Mouse (Mus musculus) ovary, postnatal 14 days (tissue): Measurements from ENCODE around the gene Dph3.

Experiments
- DNase-seq: peaks from one replicate; pipeline ENCODE4 v3.0.0; 2022; ENCODE audit warnings: low spot score

The Dph3 gene

DNA sequence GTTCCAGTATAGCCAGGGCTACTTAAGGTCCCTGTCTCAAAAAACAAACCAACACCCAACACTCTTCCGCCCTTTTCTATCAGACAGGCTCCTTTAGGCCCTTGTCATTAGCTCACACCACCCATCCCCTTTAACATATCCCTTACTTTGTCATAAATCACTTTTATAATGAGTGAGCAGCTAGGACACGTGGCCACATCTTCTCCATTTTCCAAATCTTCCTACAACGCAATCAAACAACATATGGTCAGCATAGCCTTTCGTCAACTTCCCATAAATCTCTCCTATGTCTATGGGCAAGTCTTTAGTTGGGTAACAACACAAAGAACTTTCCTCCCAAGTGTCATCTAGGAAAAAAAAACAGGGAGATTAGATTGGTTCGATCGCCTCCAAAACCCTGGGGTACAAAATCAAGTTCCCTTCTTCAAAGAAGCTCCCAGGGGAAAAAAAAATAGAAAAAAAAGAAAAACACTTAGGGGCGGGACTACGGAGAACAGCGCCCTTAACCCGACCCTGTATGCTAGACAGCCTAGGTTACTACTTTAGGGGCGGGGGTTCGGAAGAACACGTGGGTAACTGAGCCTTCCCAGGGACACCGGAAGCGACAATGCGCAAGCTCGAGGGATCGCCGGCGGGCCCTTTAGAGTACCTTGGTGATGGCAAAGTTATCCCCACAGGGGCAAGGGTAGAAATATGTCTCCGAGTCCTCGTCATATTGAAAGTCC, 606 bp downstream of the Dph3 start, which contains the start of gene Oxnad1:
TSS of gene Oxnad1 (plus strand) at position 614 of the 725 bp plus-strand sequence.
- no peak for DNase-seq

DNA sequence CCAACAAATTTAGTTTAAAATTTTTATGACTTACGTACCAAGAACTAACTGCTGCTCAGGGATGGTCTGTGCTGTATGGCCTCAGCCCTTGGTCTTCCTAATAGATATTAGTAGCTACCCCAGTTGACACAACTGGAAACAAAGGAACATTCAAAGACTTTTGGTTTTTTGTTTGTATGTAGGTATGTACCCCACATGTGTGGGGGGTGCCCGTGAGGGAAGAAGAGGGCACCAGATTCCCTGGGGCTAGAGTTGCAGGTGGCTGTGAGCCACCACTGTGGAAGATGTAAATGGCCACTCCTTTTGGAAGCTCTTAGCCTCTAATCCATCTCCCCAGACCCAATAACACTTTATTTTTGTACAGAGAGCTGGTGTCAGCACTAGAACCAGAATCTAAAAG, 2.1 kb downstream of the Dph3 start:
- no peak for DNase-seq

- no peak for DNase-seq
These were observed 2.6 kb downstream of the Dph3 start for GRCm38 (mm10) chr14:32082891-32083290.

DNA sequence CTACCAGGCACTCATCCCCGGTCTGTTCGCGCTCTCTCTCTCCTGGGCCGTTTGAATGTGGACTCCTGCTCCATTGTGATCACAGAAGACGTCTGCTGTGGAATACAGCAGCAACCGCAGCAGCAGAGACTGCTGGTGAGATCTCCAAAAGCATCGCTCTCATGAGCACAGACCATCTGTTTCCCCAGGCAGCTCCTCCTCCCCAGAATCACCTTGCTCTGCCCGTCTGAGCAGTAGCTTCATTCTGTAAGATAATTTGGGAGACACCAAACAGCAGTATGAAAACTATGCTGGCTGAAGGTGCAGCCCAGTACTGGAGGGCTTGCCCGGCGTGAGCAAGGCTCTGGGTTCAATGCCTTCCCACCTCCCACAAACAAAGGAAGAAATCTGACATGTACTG, 4.5 kb downstream of the Dph3 start:
- no peak for DNase-seq

GRCm38 (mm10) chr14:32076896-32077575, 8.5 kb downstream of the Dph3 start:
- peak; percentile 61 for DNase-seq

DNA sequence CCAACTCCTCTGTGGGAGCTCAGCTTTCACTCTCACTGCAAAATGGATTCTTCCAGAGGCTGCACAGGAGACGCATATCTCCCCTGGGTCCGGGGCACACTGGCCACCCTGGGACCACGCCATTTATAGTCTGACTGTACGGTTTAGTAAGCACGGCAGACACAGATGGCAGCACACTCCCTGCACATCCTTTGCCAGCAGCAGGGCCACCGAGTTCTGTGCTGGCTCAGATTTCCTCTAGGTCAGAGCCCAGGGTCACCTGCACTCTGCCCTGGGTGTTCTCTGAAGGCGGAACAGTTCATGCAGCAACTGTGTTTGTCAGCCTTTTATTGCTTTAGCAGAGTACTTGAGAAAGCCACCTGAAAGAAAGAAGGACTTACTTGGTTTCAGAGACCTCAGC, 11.6 kb downstream of the Dph3 start:
- no peak for DNase-seq

- DNase-seq: no peak
These were observed 12.3 kb downstream of the Dph3 start for GRCm38 (mm10) chr14:32073211-32073685.

GRCm38 (mm10) chr14:32072807-32073206, 12.7 kb downstream of the Dph3 start:
- no peak for DNase-seq

DNA sequence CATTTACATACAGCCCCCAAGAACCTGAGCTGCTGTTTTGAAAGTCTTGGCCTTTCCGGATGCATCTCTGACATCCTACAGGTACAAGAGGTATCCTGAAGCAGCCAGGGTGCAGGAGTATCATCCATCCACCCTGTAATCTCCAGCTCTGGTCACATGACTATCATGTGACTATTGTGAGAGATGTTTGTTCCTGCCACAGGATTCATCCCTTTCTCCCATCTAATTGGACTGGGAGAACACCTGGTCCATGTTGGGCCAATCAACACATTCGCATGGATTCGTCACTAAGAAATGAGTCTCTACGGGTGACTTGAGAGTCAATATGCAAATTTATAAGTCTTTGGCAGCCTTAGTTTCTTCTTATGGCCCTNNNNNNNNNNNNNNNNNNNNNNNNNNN, 24.1 kb downstream of the Dph3 start:
- DNase-seq: no peak

GRCm38 (mm10) chr14:32057664-32058063, 27.9 kb downstream of the Dph3 start:
- no peak for DNase-seq

DNA sequence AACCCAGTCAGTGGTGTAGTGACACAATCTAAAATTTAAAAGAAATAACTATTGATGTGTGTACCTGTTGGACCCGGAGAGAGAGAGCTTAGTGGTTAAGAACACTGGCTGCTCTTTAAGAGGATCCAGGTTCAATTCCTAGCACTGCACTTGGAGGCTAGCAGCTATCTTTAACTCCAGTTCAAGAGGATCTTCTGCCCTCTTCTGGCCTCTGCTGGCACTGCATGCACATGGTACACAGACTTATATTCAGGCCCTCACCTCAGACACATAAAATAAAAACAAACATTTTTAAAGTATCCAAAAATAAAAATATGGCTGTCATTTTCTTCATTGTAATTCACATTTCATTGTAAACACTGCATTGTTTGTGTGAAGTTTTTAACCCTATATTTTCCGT, 28.9 kb downstream of the Dph3 start:
- no peak for DNase-seq

DNA sequence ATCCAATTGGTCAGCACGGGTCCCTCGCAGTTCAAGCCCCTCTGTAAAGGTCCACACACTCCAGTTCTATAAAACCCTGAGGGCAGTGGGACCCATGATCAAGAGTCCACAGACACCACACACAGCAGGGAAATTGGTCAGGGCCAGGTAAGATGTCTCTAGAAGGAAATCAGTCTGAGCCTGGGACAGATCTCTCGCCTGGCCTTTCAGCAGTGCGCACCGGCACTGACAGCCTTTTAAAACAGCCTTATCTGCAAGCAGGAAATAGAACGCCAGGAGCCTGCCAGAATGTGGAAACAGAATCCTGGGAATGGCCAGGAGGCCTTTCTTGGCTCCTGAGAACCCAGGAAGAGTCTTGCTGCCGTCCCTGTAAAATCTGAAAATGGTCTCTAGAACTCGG, 29.7 kb downstream of the Dph3 start:
- DNase-seq: no peak

DNA sequence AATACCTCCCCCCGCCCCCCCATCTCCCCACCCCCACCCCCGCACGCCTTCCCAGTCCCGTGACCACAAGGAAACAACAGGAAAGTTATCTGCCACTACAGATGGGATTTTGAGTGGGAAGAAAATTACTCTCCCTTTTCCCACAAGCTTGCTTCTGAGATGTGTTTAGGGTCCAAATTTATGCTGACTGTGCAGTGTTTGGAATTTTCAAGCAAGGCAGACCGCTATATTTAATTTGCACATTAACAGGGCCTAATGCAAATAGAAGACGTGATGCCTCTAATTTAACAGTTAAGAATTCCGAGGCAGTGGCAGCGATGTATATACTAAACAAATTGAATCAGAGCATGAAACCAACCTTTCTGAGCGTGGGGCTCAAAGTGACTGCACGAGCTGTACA, 30.7 kb downstream of the Dph3 start:
- DNase-seq: no peak

DNA sequence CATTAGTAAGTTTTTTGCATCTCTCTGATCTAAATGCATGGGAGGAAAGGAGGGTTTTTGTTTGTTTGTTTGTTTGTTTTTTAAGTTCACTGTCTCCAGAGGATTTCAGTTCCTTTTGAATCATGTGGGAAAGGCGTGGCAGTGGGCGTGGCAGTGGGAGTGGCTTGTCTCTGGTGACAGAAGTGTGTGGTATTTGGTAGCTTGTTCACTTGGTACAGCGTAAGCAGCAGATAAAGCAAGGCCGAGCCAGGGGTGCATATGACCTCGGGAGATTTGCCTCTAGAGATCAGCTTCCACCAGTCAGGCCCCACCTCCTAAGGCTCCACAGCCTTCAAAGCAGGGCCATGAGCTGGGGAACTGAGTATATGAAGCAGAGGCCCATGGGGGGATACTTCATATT, 31.6 kb downstream of the Dph3 start:
- no peak for DNase-seq

GRCm38 (mm10) chr14:32050171-32050570, 35.4 kb downstream of the Dph3 start:
- DNase-seq: no peak

DNA sequence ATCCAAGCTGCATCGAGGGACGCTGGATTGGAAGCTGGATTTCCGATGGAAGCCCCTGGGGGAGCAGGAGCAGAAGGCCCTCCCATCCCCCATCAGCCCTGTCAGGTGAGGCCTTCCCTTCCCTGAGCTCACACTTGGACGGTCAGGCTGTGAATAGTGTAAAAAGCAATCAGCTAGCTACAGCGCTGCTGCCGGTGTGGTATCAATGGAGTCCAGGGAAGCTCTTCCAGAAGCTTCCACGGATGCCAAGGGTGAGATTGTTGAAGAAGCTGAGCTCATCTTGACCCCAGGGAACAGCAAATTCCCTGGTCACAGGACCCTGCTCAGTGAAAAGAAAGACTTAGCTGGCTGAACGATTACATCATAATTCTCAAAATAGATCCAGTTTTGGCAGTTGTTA, 39.2 kb downstream of the Dph3 start:
- no peak for DNase-seq

DNA sequence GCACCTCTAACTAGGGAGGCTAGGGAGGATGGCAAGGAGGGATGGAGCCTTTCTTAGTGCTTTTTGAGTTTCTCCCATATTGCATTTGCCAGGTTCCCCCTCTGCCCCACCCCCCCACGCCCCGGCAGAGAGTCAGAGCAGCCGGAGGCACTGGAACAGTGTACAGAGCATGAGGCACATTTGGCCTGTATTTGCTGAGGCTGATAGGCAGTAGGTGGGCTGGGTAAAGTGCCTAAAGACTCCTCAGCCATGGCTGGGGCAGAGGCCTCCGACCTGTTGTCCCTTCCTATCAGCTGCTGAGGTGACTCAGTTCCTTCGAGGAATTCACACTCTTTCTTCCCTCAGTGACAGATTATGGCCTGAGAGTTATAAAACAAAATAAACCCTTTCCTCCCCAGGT, 43.4 kb downstream of the Dph3 start:
- no peak for DNase-seq

DNA sequence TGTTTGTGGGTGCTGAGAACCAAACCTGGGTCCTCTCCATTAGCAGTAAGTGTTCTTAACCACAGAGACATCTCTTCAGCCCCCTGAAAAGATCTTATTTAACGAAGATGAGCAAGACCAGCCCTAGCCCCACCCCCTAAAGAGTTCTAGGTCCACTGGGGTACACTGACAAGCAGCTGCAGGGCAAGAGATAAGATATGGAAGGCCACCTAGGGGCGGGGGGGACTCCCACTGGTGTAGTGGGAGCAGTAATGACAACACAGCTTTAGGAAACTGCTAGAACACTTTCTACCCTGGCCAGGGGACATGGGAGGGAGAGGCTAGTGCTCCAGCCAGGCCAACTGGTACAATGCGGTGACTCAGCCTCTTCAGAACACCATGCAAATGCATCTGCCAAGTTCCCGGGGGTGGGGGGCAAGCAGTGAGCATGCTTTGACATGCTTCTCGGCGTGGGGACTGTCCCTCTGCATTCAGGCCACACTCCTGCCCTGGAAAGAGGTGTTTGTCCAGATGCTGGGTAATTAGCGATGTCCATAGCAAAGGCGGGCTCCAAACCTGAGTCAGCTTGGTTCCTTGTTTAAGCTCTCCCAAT, 47.8 kb downstream of the Dph3 start:
- DNase-seq: no peak

DNA sequence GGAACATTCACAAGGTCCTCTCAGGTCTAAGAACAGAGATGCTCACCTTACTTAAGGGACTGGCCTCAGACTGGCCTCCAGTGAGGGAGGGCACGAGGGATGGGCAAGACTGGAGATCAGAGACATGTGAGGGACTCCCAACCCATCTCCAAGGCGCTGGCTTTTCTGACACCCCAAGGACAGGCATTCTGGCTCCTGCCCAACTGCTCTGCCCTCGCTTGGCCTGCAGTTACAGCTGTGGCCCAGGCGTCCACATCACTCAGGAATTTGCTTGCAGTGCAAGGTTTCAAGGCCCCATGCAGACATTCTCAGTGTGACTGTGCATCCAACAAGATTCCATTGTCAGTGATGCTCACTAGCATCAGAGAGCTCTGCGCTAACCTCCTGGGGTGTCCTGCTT, 49.0 kb downstream of the Dph3 start:
- DNase-seq: no peak

- peak; percentile 59 for DNase-seq
These were observed 53.0 kb downstream of the Dph3 start for GRCm38 (mm10) chr14:32032522-32032921.
